Mouse (Mus musculus): ENCODE results near the gene Flot1.

DNA sequence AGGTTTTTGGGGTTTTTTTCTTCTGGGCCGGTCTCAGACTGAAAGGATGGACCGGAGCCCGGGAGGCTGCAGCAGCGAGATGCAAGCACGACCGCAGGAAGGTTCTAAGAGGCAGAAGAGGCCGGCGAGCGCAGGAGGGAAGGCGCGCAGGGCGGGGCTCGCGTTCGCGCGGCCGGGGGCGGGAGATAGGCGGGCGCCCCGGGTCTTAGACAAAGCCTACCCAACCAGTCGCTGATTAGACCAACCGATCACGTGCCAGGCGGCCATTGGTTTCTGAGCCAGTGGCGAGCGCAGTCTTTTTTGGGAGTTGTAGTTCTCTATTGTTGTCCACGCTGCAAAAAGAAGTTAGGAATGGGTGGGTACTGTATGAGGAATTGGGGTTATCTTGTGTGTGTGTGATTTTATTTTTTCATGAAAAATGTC is 15.1 kb downstream of the Flot1 start, which contains the start of gene Tubb5:
- TF ChIP-seq CTCF (IDR thresholded peaks at IDR 0.05; ENCODE audit: low read depth, low read length) = no peak
- peak; percentile 88 for TF ChIP-seq POLR2A (IDR thresholded peaks at IDR 0.05; ENCODE audit: extremely low read depth, insufficient read depth, low read length)

Data from liver, adult 2 months (tissue).